Mouse (Mus musculus) cerebellum, adult 2 months (tissue): ENCODE measurements around the gene Cygb. TPM values are rescaled to one million over a fixed set of nuclear protein-coding genes. Genes with fewer than 3 reads are reported as not detected.

Experiments used
- DNase-seq, 2 experiments: peaks; one replicate each; pipeline ENCODE4 v3.0.0; 2021
- H3K27ac ChIP-seq: fragments of 200-500 bp; 2 replicates; pipeline ENCODE4 v1.5.1; 2012; ENCODE audit warnings: low read length, control low read depth, inconsistent platforms; ENCODE audit not compliant: insufficient read depth
- H3K27me3 ChIP-seq: fragments of 200-500 bp; 2 replicates; pipeline ENCODE4 v1.6.1; 2012; ENCODE audit warnings: inconsistent platforms, mild to moderate bottlenecking, low read length, moderate library complexity; ENCODE audit not compliant: control insufficient read depth, insufficient read depth
- H3K4me1 ChIP-seq: fragments of 200-500 bp; 2 replicates; pipeline ENCODE4 v1.6.1; 2011; ENCODE audit warnings: low read length; ENCODE audit not compliant: control insufficient read depth, insufficient read depth
- H3K4me3 ChIP-seq: fragments of 200-500 bp; replicated peaks from 2 replicates; pipeline ENCODE3; 2011; ENCODE audit warnings: mild to moderate bottlenecking, low read depth, low read length, control low read depth; ENCODE audit not compliant: insufficient read depth
- CTCF ChIP-seq: fragments of 200-500 bp; IDR thresholded peaks from 2 replicates; pipeline ENCODE4 v1.5.1; 2011; ENCODE audit warnings: low read depth, mild to moderate bottlenecking, control low read depth, low read length, moderate library complexity, borderline replicate concordance; ENCODE audit not compliant: insufficient read depth
- POLR2A ChIP-seq: fragments of 200-500 bp; IDR thresholded peaks from 2 replicates; pipeline ENCODE4 v1.6.1; 2011; ENCODE audit warnings: low read length, control low read depth, borderline replicate concordance; ENCODE audit not compliant: insufficient read depth
- WGBS: fragments of 180-500 bp; shearing (Covaris S2); methylation state at CpG from one replicate; pipeline ENCODE4 v1.1.7; 2018; 5-methylcytosine and 5-hydroxymethylcytosine counted together
- polyA plus RNA-seq: library from polyadenylated mRNA; depleted of rRNA; stranded (reverse); fragments of >200 nt; gene quantifications from 2 replicates; pipeline ENCODE4 v1.2.3, GENCODE M21; 2012

Gene Cygb
- polyA plus RNA-seq, 1 experiment = 113 TPM

GRCm38 (mm10) chr11:116649711-116650337, 4.3 kb downstream of the Cygb start:
- 87% methylated on average over 13 of the region's 13 CpGs for WGBS
- TF ChIP-seq CTCF (no peak), POLR2A (no peak)
- no peak overlapping the region for H3K27ac ChIP-seq
- no peaks in the 10 kb centered on the region for H3K27me3 ChIP-seq
- H3K4me1 ChIP-seq = peaks cover 26% of the 10 kb centered on the region
- DNase-seq = no peak
- H3K4me3 ChIP-seq = no peak overlapping the region

- TF ChIP-seq CTCF (no peak), POLR2A (no peak)
- no peaks in the 10 kb centered on the region for H3K27me3 ChIP-seq
- H3K27ac ChIP-seq = no peak overlapping the region
- WGBS = 68% methylated on average over 10 of the region's 10 CpGs
- H3K4me3 ChIP-seq = no peak overlapping the region
- H3K4me1 ChIP-seq = peaks cover 26% of the 10 kb centered on the region
- peak in 1 of 2 experiments; percentile 11 for DNase-seq
These were observed 5.1 kb downstream of the Cygb start for GRCm38 (mm10) chr11:116648976-116649375.

GRCm38 (mm10) chr11:116648213-116648921, 5.7 kb downstream of the Cygb start:
- DNase-seq = no peak
- TF ChIP-seq POLR2A = no peak
- no peak for TF ChIP-seq CTCF
- H3K4me3 ChIP-seq = no peak overlapping the region
- H3K4me1 ChIP-seq = peaks cover 31% of the 10 kb centered on the region
- 75% methylated on average over 18 of the region's 18 CpGs for WGBS
- H3K27ac ChIP-seq = no peak overlapping the region
- no peaks in the 10 kb centered on the region for H3K27me3 ChIP-seq

- Histone ChIP-seq H3K4me3 (no peak overlapping the region), H3K4me1 (peaks cover 29% of the 10 kb centered on the region), H3K27ac (no peak overlapping the region), H3K27me3 (no peaks in the 10 kb centered on the region)
- TF ChIP-seq POLR2A (no peak), CTCF (no peak)
- DNase-seq = no peak
- 62% methylated on average over 11 of the region's 11 CpGs for WGBS
These were observed 6.6 kb downstream of the Cygb start for GRCm38 (mm10) chr11:116647340-116647991.

GRCm38 (mm10) chr11:116646771-116647170, 7.3 kb downstream of the Cygb start:
- H3K4me3 ChIP-seq = no peak overlapping the region
- WGBS = 86% methylated on average over 7 of the region's 7 CpGs
- H3K27me3 ChIP-seq = no peaks in the 10 kb centered on the region
- H3K27ac ChIP-seq = no peak overlapping the region
- peak in 1 of 2 experiments; percentile 12 for DNase-seq
- TF ChIP-seq CTCF (no peak), POLR2A (no peak)
- H3K4me1 ChIP-seq = peaks cover 22% of the 10 kb centered on the region

- no peaks in the 10 kb centered on the region for H3K27me3 ChIP-seq
- H3K4me1 ChIP-seq = peaks cover 17% of the 10 kb centered on the region
- no peak overlapping the region for H3K27ac ChIP-seq
- DNase-seq = peak in 1 of 2 experiments; percentile 16
- TF ChIP-seq POLR2A (no peak), CTCF (no peak)
- H3K4me3 ChIP-seq = no peak overlapping the region
- WGBS = 63% methylated on average over 11 of the region's 11 CpGs
These were observed 8.0 kb downstream of the Cygb start for GRCm38 (mm10) chr11:116646136-116646535.

- peak in 1 of 2 experiments; percentile 8 for DNase-seq
- TF ChIP-seq POLR2A (no peak), CTCF (no peak)
- no peak overlapping the region for H3K27ac ChIP-seq
- H3K4me1 ChIP-seq = peaks cover 14% of the 10 kb centered on the region
- 88% methylated on average over 8 of the region's 8 CpGs for WGBS
- H3K27me3 ChIP-seq = no peaks in the 10 kb centered on the region
- H3K4me3 ChIP-seq = no peak overlapping the region
These were observed 8.5 kb downstream of the Cygb start for GRCm38 (mm10) chr11:116645446-116646110.
